ENCODE assay signal across 8 mouse cellular contexts in the genomic region with DNA sequence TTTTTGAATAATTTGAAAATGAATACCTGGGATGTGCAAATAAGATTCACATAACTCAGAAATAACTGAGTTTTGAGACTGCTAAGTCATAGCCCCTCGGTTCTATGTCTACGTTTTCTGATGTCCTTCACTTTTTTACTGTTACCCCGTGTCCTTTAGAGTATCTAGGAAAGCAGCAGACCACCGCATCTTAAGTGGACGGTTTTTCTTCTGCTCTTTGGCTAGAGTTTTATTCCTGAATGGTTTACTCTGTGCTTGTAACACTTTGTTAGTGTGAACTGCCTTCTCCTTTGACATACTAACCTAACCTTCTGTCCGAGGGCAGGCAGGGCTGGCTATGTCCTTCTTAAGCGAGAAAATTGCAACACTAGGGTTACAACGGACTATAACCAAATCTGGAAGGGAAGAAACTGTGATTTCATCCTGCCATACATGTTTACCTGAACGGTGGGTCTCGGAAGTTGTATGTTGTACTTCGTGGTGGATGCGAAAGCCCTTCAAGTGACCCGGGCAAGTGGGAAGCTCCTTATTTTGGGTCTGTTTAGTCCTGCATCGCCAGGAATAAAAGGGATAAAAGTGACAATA. TPM values are rescaled to one million over a fixed set of nuclear protein-coding genes. Genes with fewer than 3 reads are reported as not detected.
DNase-seq lines count a peak whose midpoint lies in the region; ATAC-seq and TF ChIP-seq lines count a peak whose summit lies in the region.

No protein-coding gene starts in this region.

- ATAC-seq in erythroblast, adult 5-6 weeks (replicated peaks; ENCODE audit: low FRiP score, poor library complexity, severe bottlenecking) = peak; percentile 28
- no peak for ATAC-seq in limb, embryonic 13.5 days (ENCODE audit: low FRiP score, low read depth)
- no peak for ATAC-seq in neural tube, embryonic 12.5 days (ENCODE audit: low FRiP score, low read depth)

- peaks cover 18% of the 10 kb centered on the region for H3K4me1 ChIP-seq in limb, embryonic 13.5 days
- peaks cover 18% of the 10 kb centered on the region for H3K4me1 ChIP-seq in neural tube, embryonic 12.5 days

- peaks cover 28% of the 10 kb centered on the region for H3K36me3 ChIP-seq in limb, embryonic 13.5 days
- peaks cover 24% of the 10 kb centered on the region for H3K36me3 ChIP-seq in neural tube, embryonic 12.5 days

- H3K27me3 ChIP-seq in limb, embryonic 13.5 days = no peaks in the 10 kb centered on the region
- H3K27me3 ChIP-seq in neural tube, embryonic 12.5 days (replicated peaks) = no peaks in the 10 kb centered on the region

- H3K4me3 ChIP-seq in left cerebral cortex, adult 2 months = peak overlapping the region; percentile 98
- peak overlapping the region; percentile 87 for H3K4me3 ChIP-seq in limb, embryonic 13.5 days
- H3K4me3 ChIP-seq in neural tube, embryonic 12.5 days = peak overlapping the region; percentile 82

- H3K9me3 ChIP-seq in limb, embryonic 13.5 days = no peaks in the 10 kb centered on the region
- H3K9me3 ChIP-seq in neural tube, embryonic 12.5 days = no peaks in the 10 kb centered on the region

- peak overlapping the region; percentile 76 for H3K4me2 ChIP-seq in limb, embryonic 13.5 days (replicated peaks)
- peak overlapping the region; percentile 68 for H3K4me2 ChIP-seq in neural tube, embryonic 12.5 days (replicated peaks)

- intact Hi-C loops in left cerebral cortex, adult 2 months (cut with DNase I) = loop anchor here (2.0 to 10.0 kb wide), 2 partner anchors 57 to 571 kb away; a partner anchor contains a TSS
- intact Hi-C loops in left cerebral cortex, postnatal 25 days (cut with DNase I) = loop anchor here (10.0 kb wide), 1 partner anchor 571 kb away; a partner anchor contains a TSS

- peak overlapping the region; percentile 99 for H3K27ac ChIP-seq in left cerebral cortex, adult 2 months
- H3K27ac ChIP-seq in limb, embryonic 13.5 days = peak overlapping the region; percentile 98
- H3K27ac ChIP-seq in neural tube, embryonic 12.5 days = peak overlapping the region; percentile 89

- no peak for DNase-seq in left cerebral cortex, adult 2 months (ENCODE audit: extremely low spot score in 1 of 2, low spot score in 2 of 2)
- DNase-seq in left cerebral cortex, postnatal 25 days (ENCODE audit: low spot score in 2 of 2) = no peak
- DNase-seq in layer of hippocampus, adult 11-12 months (ENCODE audit: low spot score) = no peak
- DNase-seq in layer of hippocampus, adult 9-10 months (ENCODE audit: low spot score) = no peak
- no peak for DNase-seq in adrenal gland, adult 8-10 months

- H3K9ac ChIP-seq in limb, embryonic 13.5 days = peak overlapping the region; percentile 93
- H3K9ac ChIP-seq in neural tube, embryonic 12.5 days = peak overlapping the region; percentile 97

- WGBS in limb, embryonic 13.5 days = 7% methylated on average over 14 of the region's 14 CpGs
- WGBS in neural tube, embryonic 12.5 days = 8% methylated on average over 14 of the region's 14 CpGs

- TF ChIP-seq CTCF in left cerebral cortex, adult 2 months (IDR thresholded peaks at IDR 0.05) = no peak

RNA-seq across cellular contexts. Expression of a gene that starts 0.7 kb away (rescaled TPM):
- 100 to 1,000 TPM; 975 to 978 TPM for total RNA-seq in left cerebral cortex, adult 2 months (2021)
- 1,000 to 10,000 TPM; 1,037 to 1,046 TPM for total RNA-seq in left cerebral cortex, postnatal 25 days (2021)
- 1,739 and 1,947 TPM in 2 replicates for total RNA-seq in erythroblast, adult 5-6 weeks (2015; ENCODE audit: low replicate concordance)
- total RNA-seq in erythroblast, adult 5-6 weeks (2017; ENCODE audit: low replicate concordance) = 548 and 914 TPM in 2 replicates
- polyA plus RNA-seq in limb, embryonic 13.5 days (2015; fragmentation: Nextera tagmentation; extraction: Ambion mirVana) = 1,027 and 1,051 TPM in 2 replicates
- 931 and 967 TPM in 2 replicates for polyA plus RNA-seq in neural tube, embryonic 12.5 days (2016; fragmentation: Nextera tagmentation; extraction: Ambion mirVana)
- 1,000 to 10,000 TPM; 2,109 to 2,569 (median 2,425) TPM for total RNA-seq in adrenal gland, adult 8-10 months (2022)

RNA-seq across cellular contexts. Expression of a gene that starts 57.4 kb away (rescaled TPM):
- total RNA-seq in left cerebral cortex, adult 2 months (2021) = 10 to 100 TPM; 10.6 to 12.2 TPM
- 10 to 100 TPM in 1 of 2 experiments, 1 to 10 TPM in 1; 9.3 to 12.7 TPM for total RNA-seq in left cerebral cortex, postnatal 25 days (2021)
- total RNA-seq in erythroblast, adult 5-6 weeks (2015; ENCODE audit: low replicate concordance) = 8.2 and 13.3 TPM in 2 replicates
- 3.4 and 7.0 TPM in 2 replicates for total RNA-seq in erythroblast, adult 5-6 weeks (2017; ENCODE audit: low replicate concordance)
- 4.9 and 5.3 TPM in 2 replicates for polyA plus RNA-seq in limb, embryonic 13.5 days (2015; fragmentation: Nextera tagmentation; extraction: Ambion mirVana)
- 7.7 and 8.6 TPM in 2 replicates for polyA plus RNA-seq in neural tube, embryonic 12.5 days (2016; fragmentation: Nextera tagmentation; extraction: Ambion mirVana)
- total RNA-seq in adrenal gland, adult 8-10 months (2022) = 100 to 1,000 TPM in 2 of 4 experiments, 10 to 100 TPM in 2; 88.4 to 209 (median 152) TPM

Comparison
In these comparisons a context has a peak if more than half of its experiments do, and no peak if none do; other contexts are left out.
1. RNA of a gene that starts 57.4 kb away (total RNA-seq): 88.4 to 209 TPM in adrenal gland, adult 8-10 months; 3.4 to 13.3 TPM in erythroblast, adult 5-6 weeks, 9.3 to 12.7 TPM in left cerebral cortex, postnatal 25 days and 10.6 to 12.2 TPM in left cerebral cortex, adult 2 months; every median in the first group is over 4 times any median in the second.
2. Peak in every context shown above with its lines, with median percentiles within 50 percentile points of each other: H3K27ac ChIP-seq and H3K4me3 ChIP-seq.